ENCODE assay signal across 9 mouse cellular contexts in the genomic region with DNA sequence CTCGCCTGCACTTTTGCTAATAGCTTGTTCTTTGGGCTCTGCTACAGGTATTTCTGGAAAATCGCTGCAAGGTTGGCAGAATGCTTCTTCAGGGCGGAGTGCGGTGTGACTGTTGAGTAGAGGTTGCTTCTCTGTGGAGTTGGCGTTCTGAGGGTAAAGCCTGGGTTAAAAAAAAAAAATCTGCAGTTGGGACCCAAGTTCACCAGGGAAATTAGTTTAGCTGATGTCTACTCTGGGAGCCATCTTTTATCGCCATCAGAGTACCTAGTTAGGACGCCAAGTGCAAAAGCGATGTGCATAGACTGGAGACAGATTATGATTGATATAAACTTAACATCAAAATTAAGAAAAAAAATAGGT. TPM values are rescaled to one million over a fixed set of nuclear protein-coding genes. Genes with fewer than 3 reads are reported as not detected.
DNase-seq lines count a peak whose midpoint lies in the region; ATAC-seq and TF ChIP-seq lines count a peak whose summit lies in the region.
"Had no signal": no experiment of that assay in that cellular context is flagged by ENCODE, and none has a peak within 500 bp of the region (broad histone marks: within the 10 kb centered on the region; RNA-seq: fewer than 3 reads in every experiment).

No protein-coding gene starts in this region.

- H3K27me3 ChIP-seq in heart, adult 2 months (ENCODE audit: control insufficient read depth, insufficient read depth, low read length), result no peaks in the 10 kb centered on the region
- no peaks in the 10 kb centered on the region for H3K27me3 ChIP-seq in E14TG2a.4 (ENCODE audit: insufficient read depth, low read length)
- no peaks in the 10 kb centered on the region for H3K27me3 ChIP-seq in forebrain, embryonic 15.5 days

- 2% methylated on average over 8 of the region's 8 CpGs for WGBS in heart, adult 2 months
- WGBS in forebrain, embryonic 15.5 days, result 0% methylated on average over 8 of the region's 8 CpGs

- H3K36me3 ChIP-seq in heart, adult 2 months (ENCODE audit: control insufficient read depth, insufficient read depth, low read length), result peaks cover 2% of the 10 kb centered on the region
- H3K36me3 ChIP-seq in E14TG2a.4 (ENCODE audit: insufficient read depth, low read length), result peaks cover 38% of the 10 kb centered on the region
- H3K36me3 ChIP-seq in forebrain, embryonic 15.5 days, result peaks cover 12% of the 10 kb centered on the region

- H3K4me3 ChIP-seq in heart, adult 2 months, result peak overlapping the region; percentile 92
- peak overlapping the region; percentile 91 for H3K4me3 ChIP-seq in E14TG2a.4 (replicated peaks; ENCODE audit: low read length)
- peak overlapping the region; percentile 72 for H3K4me3 ChIP-seq in forebrain, embryonic 15.5 days

- H3K4me1 ChIP-seq in heart, adult 2 months (ENCODE audit: control insufficient read depth, insufficient read depth, low read length), result peaks cover 2% of the 10 kb centered on the region; the same call in 1 of the 2 replicates
- H3K4me1 ChIP-seq in E14TG2a.4 (replicated peaks; ENCODE audit: low read depth, low read length), result peaks cover 27% of the 10 kb centered on the region
- H3K4me1 ChIP-seq in forebrain, embryonic 15.5 days, result peaks cover 15% of the 10 kb centered on the region

- peak overlapping the region; percentile 88 for H3K27ac ChIP-seq in heart, adult 2 months
- peak overlapping the region; percentile 77 for H3K27ac ChIP-seq in forebrain, embryonic 15.5 days (replicated peaks)

- no peak for DNase-seq in heart, adult 2 months
- no peak for DNase-seq in heart, postnatal 10 days
- DNase-seq in adrenal gland, postnatal 25 days, result no peak
- DNase-seq in ovary, postnatal 10 days (ENCODE audit: low spot score), result no peak
- no peak for DNase-seq in right cerebral cortex, adult 18-20 months

- no peaks in the 10 kb centered on the region for H3K9me3 ChIP-seq in E14TG2a.4 (ENCODE audit: low read length)
- no peaks in the 10 kb centered on the region for H3K9me3 ChIP-seq in forebrain, embryonic 15.5 days

- peak overlapping the region; percentile 51 for H3K4me2 ChIP-seq in forebrain, embryonic 15.5 days (replicated peaks)

- TF ChIP-seq POLR2A in heart, adult 2 months (IDR thresholded peaks at IDR 0.05; ENCODE audit: insufficient read depth, low read depth, low read length), result no peak

- H3K79me2 ChIP-seq in heart, adult 2 months (replicated peaks; ENCODE audit: control insufficient read depth, insufficient read depth, low read length), result no peaks in the 10 kb centered on the region

- TF ChIP-seq CTCF in heart, adult 2 months (IDR thresholded peaks at IDR 0.05), result no peak
- TF ChIP-seq CTCF in E14TG2a.4 (conservative IDR thresholded peaks at IDR 0.05; ENCODE audit: low read length), result no peak

- H3K9ac ChIP-seq in heart, adult 2 months (ENCODE audit: low read depth, low read length), result peak overlapping the region; percentile 90
- H3K9ac ChIP-seq in forebrain, embryonic 15.5 days (replicated peaks), result peak overlapping the region; percentile 62

- TF ChIP-seq EP300 in heart, adult 2 months (IDR thresholded peaks at IDR 0.05; ENCODE audit: insufficient read depth, low read depth, low read length), result no peak

- no peak for ATAC-seq in forebrain, embryonic 15.5 days (replicated peaks)
- ATAC-seq in megakaryocyte, adult 5-6 weeks (ENCODE audit: poor library complexity, severe bottlenecking), result peak; percentile 3; the same call in 1 of the 2 replicates

- intact Hi-C loops in heart, adult 2 months (cut with DNase I), result loop anchor here (2.0 to 5.0 kb wide), 2 partner anchors 42 to 114 kb away; a partner anchor contains a TSS
- intact Hi-C loops in heart, postnatal 10 days (cut with DNase I), result loop anchor here (1.0 to 10.0 kb wide), 4 partner anchors 42 to 958 kb away; a partner anchor contains a TSS

RNA-seq across cellular contexts. Expression of a gene that starts 0.4 kb away (rescaled TPM):
- total RNA-seq in heart, adult 2 months (2021), result 10 to 100 TPM; 18.0 to 19.8 TPM
- 22.7 and 26.4 TPM in 2 replicates for polyA plus RNA-seq in heart, adult 2 months (2012; rRNA removed)
- total RNA-seq in heart, postnatal 10 days (2021), result 10 to 100 TPM; 35.1 to 41.8 TPM
- polyA plus RNA-seq in forebrain, embryonic 15.5 days (2015; fragmentation: Nextera tagmentation; extraction: Ambion mirVana), result 102 and 105 TPM in 2 replicates
- 60.1 and 66.0 TPM in 2 replicates for total RNA-seq in megakaryocyte, adult 5-6 weeks (2015)
- total RNA-seq in megakaryocyte, adult 5-6 weeks (2017), result 39.4 and 40.6 TPM in 2 replicates
- 54.4 and 68.9 TPM in 2 replicates for total RNA-seq in adrenal gland, postnatal 25 days (2021)

RNA-seq across cellular contexts. Expression of a gene that starts 21.1 kb away (rescaled TPM):
- not detected for total RNA-seq in heart, adult 2 months (2021)
- polyA plus RNA-seq in heart, adult 2 months (2012; rRNA removed), result not detected in 2 replicates
- total RNA-seq in heart, postnatal 10 days (2021), result not detected
- polyA plus RNA-seq in forebrain, embryonic 15.5 days (2015; fragmentation: Nextera tagmentation; extraction: Ambion mirVana), result 0.51 and 0.56 TPM in 2 replicates
- not detected in 2 replicates for total RNA-seq in megakaryocyte, adult 5-6 weeks (2015)
- total RNA-seq in megakaryocyte, adult 5-6 weeks (2017), result not detected in 2 replicates
- total RNA-seq in adrenal gland, postnatal 25 days (2021), result not detected in 2 replicates
- polyA plus RNA-seq: large intestine, adult 2 months had no signal

RNA-seq across cellular contexts. Expression of a gene that starts 42.2 kb away (rescaled TPM):
- total RNA-seq in heart, adult 2 months (2021), result 10 to 100 TPM; 19.0 to 19.7 TPM
- 10.7 and 19.9 TPM in 2 replicates for polyA plus RNA-seq in heart, adult 2 months (2012; rRNA removed)
- total RNA-seq in heart, postnatal 10 days (2021), result 10 to 100 TPM; 22.6 to 24.8 TPM
- 91.2 and 93.1 TPM in 2 replicates for polyA plus RNA-seq in forebrain, embryonic 15.5 days (2015; fragmentation: Nextera tagmentation; extraction: Ambion mirVana)
- 118 and 124 TPM in 2 replicates for total RNA-seq in megakaryocyte, adult 5-6 weeks (2015)
- total RNA-seq in megakaryocyte, adult 5-6 weeks (2017), result 126 and 153 TPM in 2 replicates
- total RNA-seq in adrenal gland, postnatal 25 days (2021), result 40.7 and 47.9 TPM in 2 replicates

RNA-seq across cellular contexts. Expression of a gene that starts 42.3 kb away (rescaled TPM):
- 10 to 100 TPM in 1 of 2 experiments, 1 to 10 TPM in 1; 8.9 to 10.5 TPM for total RNA-seq in heart, adult 2 months (2021)
- polyA plus RNA-seq in heart, adult 2 months (2012; rRNA removed), result 6.9 and 10.4 TPM in 2 replicates
- 10 to 100 TPM; 17.4 to 17.6 TPM for total RNA-seq in heart, postnatal 10 days (2021)
- 51.1 and 51.6 TPM in 2 replicates for polyA plus RNA-seq in forebrain, embryonic 15.5 days (2015; fragmentation: Nextera tagmentation; extraction: Ambion mirVana)
- total RNA-seq in megakaryocyte, adult 5-6 weeks (2015), result 41.2 and 45.8 TPM in 2 replicates
- 19.2 and 21.1 TPM in 2 replicates for total RNA-seq in megakaryocyte, adult 5-6 weeks (2017)
- 47.3 and 52.3 TPM in 2 replicates for total RNA-seq in adrenal gland, postnatal 25 days (2021)
